Mouse (Mus musculus) MEL (cell line): ENCODE measurements at regions not wholly inside any gene's neighbourhood (a gene's known extent, or its start where the extent isn't known, plus 50 kb on each side); places are given as distances from the start of the nearest gene placed in this dataset.
"Not testable (repeated sequence)": the region's sequence is repeated elsewhere in the genome, so short reads cannot be mapped to it uniquely, and the experiment has no call there.

Experiments used
- DNase-seq: peaks from one replicate; pipeline ENCODE4 v3.0.0; 2011; ENCODE audit warnings: low read depth, low spot score
- H3K27ac ChIP-seq: 2 replicates; pipeline ENCODE4 v1.5.1; 2012; ENCODE audit warnings: low read depth, mild to moderate bottlenecking, control low read depth, low read length, moderate library complexity; ENCODE audit not compliant: control insufficient read depth
- H3K27me3 ChIP-seq, 2 experiments: fragments of 150-350 bp in 1 of 2; sonication (generic) in 1 of 2; 2 replicates each; pipeline ENCODE4 v1.6.1; 2012; ENCODE audit warnings: low read length in 2 of 2, mild to moderate bottlenecking in 2 of 2, improper control_type of control experiment in 1 of 2, moderate library complexity in 1 of 2; ENCODE audit not compliant: insufficient read depth in 2 of 2, control insufficient read depth in 1 of 2
- H3K36me3 ChIP-seq, 2 experiments: 2 replicates each; pipeline ENCODE4 v1.6.1; 2012 to 2014; ENCODE audit warnings: low read length in 2 of 2, improper control_type of control experiment in 1 of 2, inconsistent platforms in 1 of 2, mild to moderate bottlenecking in 1 of 2; ENCODE audit not compliant: insufficient read depth in 2 of 2, control insufficient read depth in 1 of 2
- H3K4me1 ChIP-seq, 2 experiments: fragments of 150-350 bp in 1 of 2; sonication (generic) in 1 of 2; 2 replicates each; pipeline ENCODE4 v1.6.1; 2012; ENCODE audit warnings: low read length in 2 of 2, improper control_type of control experiment in 1 of 2, mild to moderate bottlenecking in 1 of 2; ENCODE audit not compliant: insufficient read depth in 2 of 2, control insufficient read depth in 1 of 2
- H3K4me3 ChIP-seq, 2 experiments: fragments of 150-350 bp in 1 of 2; sonication (generic) in 1 of 2; 2 replicates each; pipeline ENCODE4 v1.5.1; 2012; ENCODE audit warnings: low read depth in 2 of 2, low read length in 2 of 2, mild to moderate bottlenecking in 2 of 2, moderate library complexity in 2 of 2, control low read depth in 1 of 2, improper control_type of control experiment in 1 of 2; ENCODE audit not compliant: control insufficient read depth in 1 of 2, insufficient read depth in 1 of 2
- H3K79me2 ChIP-seq: 2 replicates; pipeline ENCODE4 v1.6.1; 2012; ENCODE audit warnings: mild to moderate bottlenecking, low read length, moderate library complexity; ENCODE audit not compliant: control insufficient read depth, poor library complexity, insufficient read depth
- H3K9ac ChIP-seq: 2 replicates; pipeline ENCODE4 v1.6.1; 2012; ENCODE audit warnings: low read depth, mild to moderate bottlenecking, control low read depth, low read length, moderate library complexity; ENCODE audit not compliant: control insufficient read depth, poor library complexity, severe bottlenecking
- H3K9me3 ChIP-seq: fragments of 150-350 bp; sonication (generic); replicated peaks from 2 replicates; pipeline ENCODE4 v1.6.1; 2012; ENCODE audit warnings: mild to moderate bottlenecking, low read length, improper control_type of control experiment, moderate library complexity; ENCODE audit not compliant: insufficient read depth
- BHLHE40 ChIP-seq: IDR thresholded peaks from 2 replicates; pipeline ENCODE4 v1.6.1; 2012; ENCODE audit warnings: low read depth, mild to moderate bottlenecking, inconsistent platforms, low read length, improper control_type of control experiment, borderline replicate concordance
- E2F4 ChIP-seq: IDR thresholded peaks from 2 replicates; pipeline ENCODE4 v1.6.1; 2011; ENCODE audit warnings: low read depth, low read length, improper control_type of control experiment, borderline replicate concordance
- MAFK ChIP-seq: IDR thresholded peaks from 2 replicates; pipeline ENCODE4 v1.6.1; 2011; ENCODE audit warnings: low read depth, mild to moderate bottlenecking, low read length, improper control_type of control experiment, borderline replicate concordance
- MAX ChIP-seq: IDR thresholded peaks from 2 replicates; pipeline ENCODE4 v1.6.1; 2011; ENCODE audit warnings: low read length, improper control_type of control experiment
- MAZ ChIP-seq: IDR thresholded peaks from 2 replicates; pipeline ENCODE4 v1.6.1; 2012; ENCODE audit warnings: low read depth, mild to moderate bottlenecking, inconsistent platforms, low read length, improper control_type of control experiment
- MXI1 ChIP-seq: IDR thresholded peaks from 2 replicates; pipeline ENCODE4 v1.6.1; 2011; ENCODE audit warnings: mild to moderate bottlenecking, low read depth, low read length, improper control_type of control experiment
- MYB ChIP-seq: IDR thresholded peaks from 2 replicates; pipeline ENCODE4 v1.6.1; 2011; ENCODE audit warnings: mild to moderate bottlenecking, low read depth, low read length, improper control_type of control experiment
- MYC ChIP-seq: IDR thresholded peaks from 2 replicates; pipeline ENCODE4 v1.6.1; 2011; ENCODE audit warnings: low read depth, mild to moderate bottlenecking, low read length, improper control_type of control experiment, moderate library complexity
- SIN3A ChIP-seq: IDR thresholded peaks from 2 replicates; pipeline ENCODE4 v1.6.1; 2012; ENCODE audit warnings: low read length, improper control_type of control experiment, inconsistent platforms
- TAL1 ChIP-seq: IDR thresholded peaks from 2 replicates; pipeline ENCODE4 v1.6.1; 2012; ENCODE audit warnings: mild to moderate bottlenecking, inconsistent platforms, low read length, moderate library complexity, mixed read lengths
- TCF12 ChIP-seq: IDR thresholded peaks from 2 replicates; pipeline ENCODE4 v1.6.1; 2014; ENCODE audit warnings: low read depth, mild to moderate bottlenecking, inconsistent platforms, low read length, improper control_type of control experiment, moderate library complexity
- USF1 ChIP-seq: IDR thresholded peaks from 2 replicates; pipeline ENCODE4 v1.6.1; 2014; ENCODE audit warnings: low read depth, mild to moderate bottlenecking, inconsistent platforms, low read length, improper control_type of control experiment, moderate library complexity
- ZC3H11A ChIP-seq: IDR thresholded peaks from 2 replicates; pipeline ENCODE4 v1.6.1; 2012; ENCODE audit warnings: low read depth, mild to moderate bottlenecking, inconsistent platforms, low read length, improper control_type of control experiment
- ZMIZ1 ChIP-seq: IDR thresholded peaks from 2 replicates; pipeline ENCODE4 v1.6.1; 2012; ENCODE audit warnings: low read depth, mild to moderate bottlenecking, inconsistent platforms, low read length, improper control_type of control experiment, moderate library complexity

GRCm38 (mm10) chr17:55103470-55103869 is 341.7 kb upstream of the St6gal2 start:
- no peaks in the 10 kb centered on the region for H3K36me3 ChIP-seq
- TF ChIP-seq MAZ (no peak), E2F4 (no peak), USF1 (no peak), MYB (no peak), MXI1 (no peak), SIN3A (no peak)
- TF ChIP-seq, all 39 proteins: peak for 0
- DNase-seq, result no peak
- Histone ChIP-seq H3K79me2 (no peaks in the 10 kb centered on the region), H3K4me1 (no peaks in the 10 kb centered on the region), H3K27me3 (no peaks in the 10 kb centered on the region), H3K4me3 (no peak overlapping the region), H3K27ac (no peak overlapping the region), H3K9me3 (no peaks in the 10 kb centered on the region), H3K9ac (no peak overlapping the region)

GRCm38 (mm10) chr17:55124846-55125245 is 320.3 kb upstream of the St6gal2 start:
- Histone ChIP-seq H3K79me2 (no peaks in the 10 kb centered on the region), H3K4me3 (no peak overlapping the region), H3K9me3 (no peaks in the 10 kb centered on the region), H3K9ac (no peak overlapping the region), H3K27ac (no peak overlapping the region), H3K36me3 (no peaks in the 10 kb centered on the region), H3K27me3 (no peaks in the 10 kb centered on the region), H3K4me1 (no peaks in the 10 kb centered on the region)
- no peak for DNase-seq
- no peak for TF ChIP-seq MAFK
- no peak for TF ChIP-seq TCF12
- TF ChIP-seq MYC, result no peak
- no peak for TF ChIP-seq ZMIZ1
- no peak for TF ChIP-seq MAX
- TF ChIP-seq ZC3H11A, result no peak
- TF ChIP-seq MXI1, result no peak
- TF ChIP-seq BHLHE40, result no peak
- TF ChIP-seq TAL1, result no peak

GRCm38 (mm10) chr17:55130100-55130499 is 315.1 kb upstream of the St6gal2 start:
- H3K36me3 ChIP-seq, H3K4me3 ChIP-seq, DNase-seq, H3K79me2 ChIP-seq, H3K27ac ChIP-seq, H3K9me3 ChIP-seq, H3K27me3 ChIP-seq, H3K4me1 ChIP-seq, H3K9ac ChIP-seq: not testable (repeated sequence)
